Mouse (Mus musculus) ES-Bruce4 (cell line): ENCODE data around the gene Specc1.

Experiments
- EP300 ChIP-seq: IDR thresholded peaks from 2 replicates; pipeline ENCODE4 v1.6.1; 2011; ENCODE audit warnings: low read depth, low read length; ENCODE audit not compliant: insufficient read depth
- POLR2A ChIP-seq: IDR thresholded peaks from one replicate; pipeline ENCODE4 v1.8.1; 2011; ENCODE audit warnings: low read length; ENCODE audit not compliant: insufficient read depth

GRCm38 (mm10) chr11:62007984-62008383 is 51.4 kb downstream of the Specc1 start:
- TF ChIP-seq POLR2A (no peak), EP300 (no peak)
